Mouse (Mus musculus) forelimb bud, embryonic 11.5 days (tissue): ENCODE measurements around the gene Irs4.

ENCODE experiments used
- DNase-seq: peaks from one replicate; pipeline ENCODE4 v3.0.0-alpha.2; 2012; ENCODE audit warnings: low read depth, low spot score

Irs4 gene

GRCm38 (mm10) chrX:141724937-141725918, at the start of gene Irs4:
TSS of gene Irs4 (minus strand) at chrX:141725263.
- no peak for DNase-seq

DNA sequence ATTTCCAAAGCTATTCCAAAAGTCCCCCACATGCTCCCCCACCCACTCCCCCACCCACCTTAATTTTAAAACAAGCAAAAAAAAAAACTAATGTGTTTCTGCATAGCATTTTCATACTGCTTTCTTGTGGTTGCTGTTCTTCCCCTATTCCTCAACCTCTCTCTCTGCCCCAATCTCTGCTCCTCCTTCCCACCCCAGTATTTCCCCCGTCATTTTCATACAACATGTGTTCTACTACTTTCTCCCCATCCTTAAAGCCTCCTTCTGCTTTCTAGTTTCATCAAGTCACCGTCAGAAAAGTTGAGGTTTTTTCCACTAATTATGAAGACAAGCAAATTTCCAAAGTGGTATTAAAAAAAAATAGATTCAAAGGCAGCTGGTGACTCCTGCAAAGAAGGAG, 25.3 kb upstream of the Irs4 start:
- DNase-seq = no peak

DNA sequence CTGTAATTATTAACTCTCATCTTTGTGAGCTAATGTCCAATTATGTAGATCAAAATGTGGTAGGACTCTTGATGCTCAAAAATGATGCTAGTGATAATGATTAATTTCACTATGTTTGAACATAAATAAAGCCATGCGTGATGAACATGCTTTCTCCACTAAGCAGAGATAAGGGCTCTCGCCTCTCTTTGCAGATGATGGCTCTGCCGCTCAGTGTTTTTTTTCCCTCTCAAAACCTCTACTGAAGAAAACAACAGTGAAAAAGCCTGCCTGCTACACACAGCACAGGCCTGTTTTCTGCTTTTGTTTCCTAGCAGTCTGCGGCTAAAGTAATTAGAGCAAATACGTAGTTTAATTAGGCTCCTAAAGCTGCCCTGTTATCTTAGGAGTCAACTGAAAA, 4.5 kb upstream of the Irs4 start:
- DNase-seq = no peak

DNA sequence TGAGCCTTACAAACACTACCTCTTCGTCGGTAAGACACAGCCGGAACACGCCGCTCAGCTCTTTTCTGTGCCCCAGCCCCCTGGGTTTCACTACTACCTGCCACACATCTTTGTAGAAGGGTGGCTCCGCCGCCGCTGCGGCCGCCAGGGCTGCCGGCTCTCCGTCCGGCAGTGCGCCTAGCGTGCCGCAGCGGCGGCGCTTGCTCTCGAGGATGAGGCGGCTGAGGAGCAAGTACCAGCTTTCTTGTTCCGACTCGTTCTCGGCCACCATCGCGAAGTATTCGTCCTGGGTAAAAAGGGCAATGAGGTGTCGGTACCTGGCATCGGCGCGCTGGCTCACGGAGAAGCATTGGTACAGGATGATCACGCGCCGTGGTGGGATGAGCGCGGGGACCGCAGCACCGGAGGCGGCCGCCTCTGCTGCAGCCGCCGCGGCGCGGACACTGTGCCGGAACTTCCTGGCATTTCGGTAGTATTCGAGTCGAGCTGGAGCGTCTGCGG, 622 bp downstream of the Irs4 start:
- no peak for DNase-seq

GRCm38 (mm10) chrX:141723936-141724335, 1.1 kb downstream of the Irs4 start:
- no peak for DNase-seq

- no peak for DNase-seq
Measured at GRCm38 (mm10) chrX:141721725-141722124, 3.3 kb downstream of the Irs4 start.
